Mouse (Mus musculus) fibroblast of lung, adult 2 months (primary cell): ENCODE data around the gene Gng7.

Experiments used
- DNase-seq: peaks from one replicate; pipeline ENCODE4 v3.0.0-alpha.2; 2011; ENCODE audit warnings: low read depth

Gng7 gene

DNA sequence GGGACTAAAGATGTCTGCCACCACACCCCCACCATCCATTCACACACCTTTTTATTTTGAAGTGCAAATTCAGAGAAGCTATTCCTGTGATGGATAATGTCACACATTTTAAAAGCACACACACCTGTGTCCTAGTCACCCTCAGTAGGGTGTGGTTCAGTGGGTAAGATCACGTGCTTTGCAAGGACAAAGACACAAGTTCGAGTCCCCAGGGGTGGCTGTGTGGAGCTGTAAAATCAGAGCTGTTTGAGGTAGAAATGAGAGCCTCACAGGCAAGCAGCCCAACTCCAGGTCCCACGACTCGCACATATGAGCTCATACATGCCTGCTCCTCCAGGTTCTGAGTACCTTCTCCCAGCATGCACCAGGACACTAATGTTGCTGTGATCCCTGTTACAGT lies 46.6 kb downstream of the Gng7 start:
- no peak for DNase-seq

DNA sequence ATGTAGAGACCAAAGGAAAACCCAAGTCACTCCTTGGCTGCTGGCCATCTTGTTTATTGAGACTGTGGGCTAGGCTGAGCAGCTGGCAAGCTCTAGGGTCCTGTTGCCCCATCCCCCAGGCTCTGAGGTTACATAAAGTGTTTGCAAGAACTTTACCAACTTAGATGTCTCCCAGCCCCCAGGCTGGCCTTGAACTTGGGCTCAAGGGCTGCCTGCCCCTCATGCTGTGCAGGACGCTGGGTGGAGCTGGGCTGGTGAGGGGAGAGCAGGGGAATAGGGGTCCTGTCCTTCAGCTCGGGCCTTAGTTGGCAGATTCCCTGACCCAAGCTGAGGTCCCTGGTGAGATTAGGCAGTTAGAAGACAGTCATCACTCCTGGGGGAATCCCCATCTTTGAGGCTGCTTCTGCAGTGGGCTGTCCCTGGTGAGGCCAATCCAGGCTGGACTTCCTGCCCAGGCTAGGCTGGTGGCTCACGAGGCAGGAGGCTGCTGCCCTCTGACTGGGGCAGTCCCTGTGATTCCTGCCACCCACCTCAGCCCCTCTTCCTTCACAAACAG lies 47.6 kb downstream of the Gng7 start:
- DNase-seq, result no peak

DNA sequence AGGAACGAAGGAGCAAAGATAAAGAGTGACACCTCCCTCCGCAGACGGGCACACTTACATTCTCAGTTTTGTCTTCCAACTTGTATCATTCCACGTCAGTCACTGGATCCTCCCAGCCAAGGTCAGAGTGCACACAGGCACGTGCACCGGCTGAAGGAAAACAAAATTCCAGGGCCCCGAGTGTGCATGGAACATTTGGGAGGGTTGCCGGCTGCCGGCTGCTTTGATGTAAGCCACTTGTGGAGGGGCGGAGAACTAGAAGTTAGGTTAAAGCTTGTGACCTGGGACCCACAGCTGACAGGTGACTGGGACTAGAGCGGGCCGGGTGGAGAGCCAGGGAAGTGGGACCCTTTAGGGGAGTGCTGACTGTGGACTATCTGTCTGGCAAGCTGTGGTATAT lies 48.4 kb downstream of the Gng7 start:
- no peak for DNase-seq

DNA sequence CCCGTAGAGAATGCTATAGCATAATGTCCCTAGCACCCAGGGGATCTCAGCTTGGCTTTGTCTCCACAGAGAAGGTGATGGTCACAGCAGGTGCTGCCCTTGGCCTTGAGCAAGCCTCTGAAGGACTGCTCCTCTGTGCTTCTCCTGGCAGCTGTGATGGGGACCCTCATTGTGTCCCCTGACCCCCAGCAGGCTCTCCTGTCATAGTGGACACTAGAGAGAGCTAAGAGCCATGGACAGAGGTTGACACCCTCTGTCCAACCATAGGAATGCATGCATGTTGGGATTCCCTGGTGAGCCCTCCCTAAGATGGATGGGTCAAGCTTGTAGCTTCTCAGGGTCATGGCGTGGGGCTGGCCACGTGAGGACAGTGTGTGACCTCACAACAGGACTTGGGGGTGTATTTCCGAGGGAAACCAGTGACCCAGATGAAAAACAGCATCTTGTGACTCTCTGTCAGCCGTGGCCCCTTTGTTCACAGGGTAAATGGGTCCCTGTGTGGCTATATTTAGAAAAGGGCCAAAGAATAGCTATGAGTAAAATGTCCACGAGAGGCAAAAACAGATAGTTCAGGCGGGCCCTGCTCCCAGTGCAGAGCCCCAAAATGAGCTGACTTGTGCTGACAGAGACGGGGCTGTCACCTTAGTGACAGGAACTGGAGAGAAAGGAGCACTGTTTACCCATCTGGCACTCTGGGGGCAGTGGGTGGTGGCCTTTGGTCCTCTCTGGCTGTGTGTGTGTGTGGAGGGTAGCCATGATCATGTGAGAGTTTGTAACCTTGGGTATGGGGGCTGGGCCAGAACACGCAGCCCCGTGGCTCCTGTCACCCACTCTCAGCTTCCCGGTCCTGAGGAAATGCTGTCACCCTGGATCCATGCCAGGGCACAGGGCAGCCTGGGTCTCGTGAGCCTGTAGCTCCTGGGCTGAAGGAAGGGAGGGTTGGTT lies 51.4 kb downstream of the Gng7 start:
- no peak for DNase-seq

DNA sequence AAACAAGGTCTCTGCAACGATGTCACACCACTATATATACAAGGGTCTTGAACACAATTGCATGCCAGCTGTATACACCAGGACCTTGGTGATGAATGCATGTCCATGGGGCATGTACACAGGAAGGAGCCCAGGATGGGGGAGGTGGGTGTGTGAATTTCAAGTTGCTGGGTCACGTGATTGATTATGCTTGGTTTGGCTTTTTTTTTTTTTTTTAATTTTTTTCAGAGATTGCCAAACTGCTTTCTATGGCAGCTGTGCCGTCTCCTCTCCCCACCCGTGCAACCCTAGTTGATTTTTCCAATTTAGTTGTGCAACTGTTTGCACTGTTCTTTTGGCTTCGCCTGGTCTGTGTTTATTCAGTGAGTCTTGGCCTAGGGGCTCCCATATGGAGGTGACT lies 52.2 kb downstream of the Gng7 start:
- DNase-seq, result no peak

DNA sequence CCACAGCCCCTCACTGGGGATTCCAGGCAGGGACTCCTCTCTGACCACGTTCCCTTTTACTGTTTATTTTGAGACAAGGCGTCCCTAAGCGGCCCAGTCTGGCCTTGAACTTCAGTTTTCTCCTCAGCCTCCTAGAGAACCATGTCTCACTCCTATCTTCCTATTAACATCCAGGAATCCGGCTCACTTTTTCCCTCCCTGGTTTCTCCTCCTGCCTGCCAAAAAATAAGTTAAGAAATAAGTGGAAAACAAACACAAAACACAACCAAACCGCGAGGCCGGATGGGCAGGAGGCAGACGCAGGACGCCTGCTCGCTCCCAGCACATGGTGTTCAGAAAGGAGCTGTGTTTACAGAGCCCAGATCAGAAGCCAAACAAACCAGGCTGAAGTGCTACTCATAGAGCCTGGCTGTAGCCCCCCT lies 52.7 kb downstream of the Gng7 start:
- DNase-seq, result no peak

DNA sequence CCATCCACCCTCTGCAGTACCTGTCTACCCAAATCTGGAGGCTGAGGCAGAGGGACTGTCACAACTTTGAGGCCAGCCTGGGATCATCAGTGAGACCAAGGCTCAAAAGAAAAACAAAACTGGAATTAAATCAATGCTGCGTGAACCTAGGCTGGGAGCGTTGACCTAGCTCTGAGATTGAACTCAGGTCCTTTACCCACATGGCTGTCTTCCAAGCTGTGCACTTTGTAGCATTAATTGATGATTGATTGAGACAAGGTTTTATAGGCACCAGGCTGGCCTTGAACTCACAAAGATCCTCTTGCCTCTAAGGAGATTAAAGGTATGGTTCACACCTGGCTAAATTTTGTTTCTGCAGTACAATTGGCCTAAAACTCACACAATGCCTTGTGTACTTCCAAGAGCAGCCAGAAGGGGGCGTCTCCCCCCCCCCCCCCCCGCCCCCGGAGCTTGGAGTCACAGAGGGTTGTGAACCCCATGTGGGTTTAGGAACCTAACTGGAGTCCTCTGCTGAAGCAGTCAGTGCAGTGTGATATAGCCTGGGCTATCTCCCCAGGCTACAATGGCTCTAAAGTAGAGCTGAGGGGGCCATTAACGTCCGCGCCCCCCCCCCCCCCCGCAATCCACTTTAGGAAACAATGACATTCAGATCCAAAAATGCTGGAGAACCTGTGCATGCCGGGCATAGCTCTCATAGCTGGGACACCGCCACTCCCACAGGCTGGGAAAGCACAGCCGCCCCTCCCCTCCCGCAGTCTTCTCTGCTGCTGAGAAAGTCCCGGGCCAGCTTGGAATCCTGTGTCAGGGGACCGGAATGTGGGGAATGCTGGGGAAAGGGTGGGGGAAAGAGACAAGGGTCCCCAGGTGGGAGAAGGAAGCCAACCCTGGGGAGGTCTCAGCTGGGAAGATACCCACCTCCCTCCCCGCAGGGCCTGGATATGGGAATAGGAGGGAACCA lies 53.9 kb downstream of the Gng7 start:
- DNase-seq, result no peak

DNA sequence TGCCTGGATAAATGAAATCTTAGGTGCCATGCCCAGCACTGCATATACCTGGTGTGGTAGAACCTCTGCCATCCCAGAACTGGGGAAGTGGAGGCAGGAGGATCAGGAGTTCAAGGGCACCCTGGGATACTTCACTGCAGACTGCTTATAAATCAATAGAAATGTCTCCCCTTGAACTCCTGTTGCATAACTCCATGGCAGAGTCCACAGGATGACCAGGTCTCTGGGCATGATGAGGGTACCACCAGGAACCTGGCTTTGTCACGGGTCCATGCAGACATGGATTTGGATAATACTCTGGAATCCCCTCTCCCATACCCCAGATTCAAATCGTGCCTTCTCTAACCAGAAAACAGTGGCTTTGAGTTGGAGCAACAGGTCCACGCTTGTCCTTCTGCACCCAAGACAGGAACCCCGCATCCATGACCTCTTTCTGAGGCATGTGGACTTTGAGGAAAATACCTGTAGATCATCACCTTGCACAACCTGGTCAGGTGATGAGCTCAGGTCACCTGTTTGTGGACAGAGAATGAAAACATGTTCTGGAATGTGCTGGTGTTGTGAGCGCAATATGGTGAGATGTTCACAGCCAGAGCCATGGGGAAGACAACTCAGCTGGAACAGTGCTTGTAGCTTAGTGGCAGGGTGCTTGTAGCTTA lies 55.6 kb downstream of the Gng7 start:
- no peak for DNase-seq

DNA sequence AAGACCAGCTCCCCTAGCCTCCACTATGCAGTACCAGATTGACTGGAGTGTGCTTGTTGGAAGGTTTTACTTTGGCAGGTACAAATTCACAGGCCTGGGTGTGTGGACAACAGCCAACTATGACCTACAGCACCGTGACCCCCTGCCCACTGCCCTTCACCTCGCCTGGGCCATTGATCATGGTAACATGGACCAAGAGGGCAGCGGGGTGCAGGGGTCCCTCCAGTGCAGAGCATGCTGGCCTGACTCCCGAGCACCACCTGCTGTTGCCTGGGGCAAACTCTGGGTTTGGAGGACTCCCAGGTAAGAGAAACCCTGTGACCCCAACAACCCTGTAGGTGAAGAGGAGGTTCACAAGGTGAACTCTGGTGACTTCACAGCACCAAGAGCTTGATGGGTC lies 57.0 kb downstream of the Gng7 start:
- no peak for DNase-seq

DNA sequence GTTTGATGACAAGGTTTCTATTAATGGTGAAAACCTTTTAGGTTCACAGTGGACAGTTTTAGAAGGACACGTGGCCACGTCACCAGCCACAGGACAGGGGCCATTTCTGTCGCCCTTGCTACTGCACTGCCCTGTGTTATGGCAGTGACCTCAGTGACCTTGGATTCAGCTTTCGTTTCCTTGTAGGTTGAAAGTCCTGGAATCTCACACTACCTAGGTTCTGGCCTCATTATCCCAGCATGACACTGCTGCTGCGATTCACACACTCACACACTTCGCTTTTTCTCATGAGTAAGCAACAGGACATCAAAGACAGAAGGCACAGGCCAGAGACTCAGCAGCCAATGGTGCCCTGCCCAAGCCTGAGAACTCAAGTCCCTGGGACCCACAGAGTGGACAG lies 57.8 kb downstream of the Gng7 start:
- DNase-seq, result no peak

DNA sequence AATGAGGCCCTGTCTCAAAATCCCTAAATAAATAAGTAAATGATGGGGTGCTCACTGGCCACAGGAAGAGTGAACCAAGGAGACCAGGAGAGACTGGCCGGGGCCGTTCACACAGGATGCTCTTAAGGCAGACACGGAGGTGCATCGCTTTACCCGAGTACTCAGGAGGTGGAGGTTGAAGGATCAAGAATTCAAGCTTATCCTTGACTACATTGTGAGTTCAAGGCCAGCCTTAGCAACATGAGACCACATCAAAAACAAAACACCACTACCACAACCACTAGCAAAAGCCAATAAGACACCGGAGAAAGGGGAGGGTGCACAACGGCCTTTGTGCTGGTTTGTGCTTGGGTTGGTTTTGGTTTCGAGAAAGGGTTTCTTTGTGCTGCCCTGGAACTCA lies 58.4 kb downstream of the Gng7 start:
- DNase-seq, result no peak

DNA sequence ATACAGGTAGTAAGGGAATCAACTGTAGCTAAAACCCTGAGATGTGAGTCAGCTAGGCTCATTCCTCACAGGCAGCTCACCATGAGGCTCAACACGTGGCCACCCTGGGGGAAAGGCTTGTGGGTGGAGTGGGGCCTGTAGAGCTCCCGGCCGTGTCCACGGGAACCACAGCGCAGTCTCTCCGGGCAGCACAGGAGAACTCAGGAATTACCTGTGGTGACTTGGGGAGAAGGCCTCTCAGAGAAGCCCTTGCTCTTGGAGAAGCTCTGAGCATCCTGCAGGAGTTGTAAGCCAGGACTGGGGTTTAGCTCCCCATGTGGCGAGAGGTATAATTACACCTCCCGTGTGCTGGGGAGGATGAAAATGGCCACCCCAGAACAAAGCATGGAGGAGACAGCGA lies 59.2 kb downstream of the Gng7 start:
- DNase-seq, result peak; percentile 79

DNA sequence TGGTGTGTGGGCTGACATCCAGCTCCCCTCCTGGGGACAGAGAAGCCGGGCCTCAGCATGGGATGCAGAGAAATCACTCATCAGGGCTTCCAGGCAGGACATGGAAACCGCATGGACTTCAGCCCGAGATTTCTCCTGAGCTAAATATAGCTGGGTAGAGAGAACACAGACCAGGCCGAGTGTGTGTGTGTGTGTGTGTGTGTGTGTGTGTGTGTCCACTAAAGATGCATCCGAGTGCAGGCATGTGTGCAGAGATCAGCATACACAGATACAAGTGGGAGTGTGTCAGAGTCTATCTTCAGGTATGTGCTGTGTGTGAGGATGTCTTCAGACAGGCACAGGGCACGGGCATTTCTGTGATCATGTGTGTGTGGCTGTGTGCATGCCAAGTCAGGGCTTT lies 59.9 kb downstream of the Gng7 start:
- peak; percentile 76 for DNase-seq

DNA sequence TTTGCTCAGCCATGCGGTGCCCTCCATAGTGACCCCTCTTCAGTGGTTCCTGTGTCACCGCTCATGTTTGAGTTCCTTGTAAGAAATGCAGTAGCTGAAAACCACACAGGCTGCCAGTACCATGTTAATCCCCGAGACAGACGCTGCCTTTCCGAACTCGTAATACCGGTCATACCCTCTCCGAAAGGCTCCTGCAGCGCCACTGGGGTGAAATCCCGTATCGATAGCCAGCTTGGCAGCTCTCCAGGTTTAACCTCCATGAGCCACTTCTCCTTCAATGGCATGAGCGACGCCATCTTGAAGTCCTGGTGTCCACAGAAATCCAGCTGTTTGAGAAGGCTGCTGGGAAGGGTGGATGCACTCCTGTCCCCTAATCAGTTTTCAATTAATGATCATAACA lies 60.3 kb downstream of the Gng7 start:
- no peak for DNase-seq

DNA sequence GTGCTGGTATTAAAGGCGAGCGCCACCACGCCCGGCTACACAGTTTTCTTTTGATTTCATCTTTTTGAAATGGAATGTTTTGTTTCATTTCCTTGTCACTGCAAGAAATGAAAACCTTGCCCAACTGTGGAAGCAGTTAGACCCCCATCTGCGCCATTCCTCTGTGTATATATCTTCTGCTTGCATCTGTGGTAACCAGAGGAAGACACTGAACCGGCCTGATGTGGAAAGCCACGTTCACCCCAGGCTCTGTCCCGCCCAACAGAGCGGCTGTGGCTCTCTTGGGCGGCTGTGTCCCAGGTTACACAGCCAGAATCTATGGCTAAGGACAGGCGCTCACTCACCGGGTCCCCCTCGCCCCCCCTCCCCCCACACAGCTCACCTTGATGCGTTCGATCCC lies 62.3 kb downstream of the Gng7 start:
- no peak for DNase-seq

DNA sequence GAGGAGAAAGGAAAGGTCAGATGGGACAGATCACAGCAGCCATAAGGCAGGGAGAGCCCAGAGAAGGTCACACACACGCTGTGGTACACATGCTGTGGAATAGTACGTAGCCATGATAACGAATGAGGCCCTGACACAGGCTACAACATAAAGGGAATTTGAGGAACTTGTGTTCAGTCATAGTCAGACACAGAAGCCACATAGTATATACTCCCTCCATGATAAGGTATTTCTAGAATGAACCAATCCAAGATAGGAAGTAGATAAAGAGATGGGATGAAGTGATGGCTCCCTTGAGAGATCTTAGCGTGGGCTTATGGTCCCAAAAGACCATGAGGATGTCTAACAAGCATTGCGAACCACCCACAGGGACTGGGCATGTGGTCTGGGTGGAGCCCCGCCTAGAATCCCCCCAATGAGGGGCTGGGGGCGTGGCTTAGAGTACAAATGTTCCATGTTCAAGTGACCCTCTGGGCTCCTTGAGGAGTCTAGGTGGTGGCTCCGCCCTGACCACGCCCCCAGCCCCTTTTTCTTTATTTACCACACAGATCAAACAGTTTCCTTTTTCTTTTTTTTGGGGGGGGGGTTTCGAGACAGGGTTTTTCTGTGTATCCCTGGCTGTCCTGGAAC lies 62.9 kb downstream of the Gng7 start:
- DNase-seq, result no peak

DNA sequence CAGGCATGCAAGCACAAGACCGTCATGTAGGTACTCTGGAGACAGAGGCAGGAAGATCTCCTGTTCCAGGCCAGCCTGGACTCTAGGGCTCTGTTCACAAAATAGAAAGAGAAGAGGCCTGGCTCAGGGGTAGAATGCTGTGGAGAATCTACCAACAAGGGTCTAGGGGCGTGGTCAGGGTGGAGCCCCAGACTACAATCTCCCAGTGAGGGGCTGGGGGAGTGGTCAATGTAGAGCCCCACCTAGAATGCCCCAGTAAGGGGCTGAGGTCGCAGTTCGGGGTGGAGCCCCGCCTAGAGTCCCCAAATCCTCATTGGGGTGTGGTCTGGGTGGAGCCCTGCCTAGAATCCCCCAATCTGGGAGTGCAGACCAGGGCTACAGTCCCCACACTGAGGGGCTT lies 64.4 kb downstream of the Gng7 start:
- no peak for DNase-seq

DNA sequence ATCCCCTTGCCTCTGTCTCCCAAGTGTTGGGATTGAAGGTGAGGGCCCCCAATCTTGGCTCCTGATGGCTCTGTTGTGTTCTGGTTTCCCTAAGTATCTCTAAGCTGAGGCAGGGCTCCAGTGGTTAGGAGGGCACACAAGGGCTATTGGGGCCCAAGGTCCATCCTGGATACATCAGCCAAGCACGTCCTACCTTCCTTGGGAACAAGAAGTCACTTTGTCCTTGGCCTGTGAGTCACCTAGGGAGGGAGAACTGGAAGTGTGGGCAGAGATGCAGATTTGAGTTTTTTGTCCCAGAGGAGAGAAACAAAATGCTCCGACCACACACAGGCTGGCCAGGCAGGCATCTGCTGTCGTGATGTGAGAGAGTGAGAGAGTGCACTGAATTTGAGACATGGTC lies 65.7 kb downstream of the Gng7 start:
- DNase-seq, result no peak

DNA sequence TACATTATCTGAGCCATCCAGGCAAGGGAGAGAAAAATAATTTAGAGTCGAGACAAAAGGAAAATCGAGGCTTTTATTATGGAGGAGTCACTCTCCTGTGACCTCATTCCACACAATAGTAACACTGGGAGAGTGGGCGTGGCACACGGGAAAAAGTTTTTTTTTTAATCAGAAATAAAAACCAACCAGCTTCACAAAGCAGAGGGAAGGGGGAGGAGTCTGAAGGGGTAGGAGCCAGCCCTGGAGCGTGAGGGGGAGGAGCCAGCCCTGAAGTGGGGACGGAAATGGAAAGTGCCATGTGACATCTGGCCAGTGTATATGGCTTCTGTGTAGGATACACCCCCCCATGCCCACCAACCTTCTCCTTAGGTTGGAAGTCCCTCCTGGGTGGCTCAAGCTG lies 66.2 kb downstream of the Gng7 start:
- DNase-seq, result no peak

DNA sequence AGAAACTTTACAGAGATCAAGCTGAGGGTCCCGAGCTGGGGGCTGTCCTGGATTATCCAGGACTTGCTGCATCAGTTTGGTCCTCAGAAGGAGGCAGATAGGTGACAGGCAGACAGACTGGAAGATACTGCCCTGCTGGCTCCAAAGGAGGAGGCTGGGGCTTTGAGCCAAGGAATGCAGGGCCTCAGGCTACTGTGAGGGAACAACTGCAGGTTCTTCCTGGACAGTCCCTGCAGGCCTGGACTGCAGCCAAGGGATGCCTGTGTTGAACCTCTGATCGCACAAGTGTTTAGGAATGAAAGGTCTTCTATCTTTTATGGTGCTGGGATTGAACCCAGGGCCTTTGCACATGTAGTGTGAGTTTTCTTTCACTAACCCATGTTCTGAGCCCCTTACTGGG lies 66.9 kb downstream of the Gng7 start:
- DNase-seq, result no peak

DNA sequence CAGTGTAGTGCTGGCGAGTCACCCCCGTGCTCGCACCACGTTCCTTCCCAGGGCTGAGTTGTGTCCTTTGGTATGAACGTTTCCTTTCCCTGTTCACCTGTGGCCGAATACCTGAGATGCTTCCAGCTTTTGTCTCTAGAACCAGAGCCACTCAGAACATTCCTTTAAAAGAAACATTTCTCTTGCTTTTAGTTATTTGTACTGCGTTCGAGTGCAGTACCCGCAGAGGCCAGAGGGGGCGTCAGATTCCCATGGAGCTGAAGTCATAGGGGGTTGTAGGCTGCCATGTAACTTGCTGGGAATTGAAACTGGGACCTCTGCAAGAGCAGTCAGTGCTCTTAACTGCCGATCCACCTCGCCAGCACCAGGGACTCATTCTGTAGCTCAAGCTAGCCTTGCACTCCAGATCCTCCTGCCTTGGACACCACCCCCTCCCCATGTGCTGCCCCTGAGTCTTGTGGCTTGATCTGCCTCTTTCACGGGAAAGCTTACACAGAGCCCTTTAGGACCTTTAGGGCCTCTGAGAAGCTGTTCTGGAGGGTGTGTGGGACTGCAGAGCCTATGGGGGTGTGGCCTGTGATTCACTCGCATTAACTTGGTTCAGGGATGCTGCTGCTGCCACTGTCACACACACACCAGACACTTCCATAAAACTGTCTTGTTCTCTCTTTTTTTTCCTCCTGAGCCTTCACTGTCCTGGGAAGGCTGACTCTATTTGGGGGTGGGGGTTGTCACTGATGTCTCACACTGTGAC lies 67.9 kb downstream of the Gng7 start:
- DNase-seq, result no peak
